Mouse (Mus musculus): Measurements from ENCODE around the gene Olfr836. TPM values are rescaled to one million over a fixed set of nuclear protein-coding genes. Genes with fewer than 3 reads are reported as not detected.

Gene Olfr836
- polyA plus RNA-seq (2015; fragmentation: Nextera tagmentation; extraction: Ambion mirVana): not detected in 2 replicates

DNA sequence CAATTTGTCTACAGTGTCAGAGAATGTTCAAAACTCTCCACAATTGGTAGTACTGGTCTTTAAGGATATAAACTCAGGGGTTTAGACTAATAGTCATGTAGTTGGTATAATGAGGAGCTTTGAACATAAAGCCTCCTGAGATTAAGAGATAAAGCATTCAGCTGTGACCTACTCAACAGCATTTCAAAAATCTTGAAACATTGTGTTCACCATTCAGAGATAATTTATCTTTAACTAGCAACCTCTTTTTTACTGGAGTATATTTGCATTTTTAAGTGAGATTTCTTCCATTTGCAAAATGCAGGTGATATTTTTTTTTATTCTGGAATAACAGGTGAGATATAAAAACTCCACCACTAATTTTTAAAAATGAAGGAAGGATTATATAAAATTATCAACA is at the start of gene Olfr836:
Gene Olfr836 (plus strand): TSS at position 301 of the 400 bp plus-strand sequence.

DNA sequence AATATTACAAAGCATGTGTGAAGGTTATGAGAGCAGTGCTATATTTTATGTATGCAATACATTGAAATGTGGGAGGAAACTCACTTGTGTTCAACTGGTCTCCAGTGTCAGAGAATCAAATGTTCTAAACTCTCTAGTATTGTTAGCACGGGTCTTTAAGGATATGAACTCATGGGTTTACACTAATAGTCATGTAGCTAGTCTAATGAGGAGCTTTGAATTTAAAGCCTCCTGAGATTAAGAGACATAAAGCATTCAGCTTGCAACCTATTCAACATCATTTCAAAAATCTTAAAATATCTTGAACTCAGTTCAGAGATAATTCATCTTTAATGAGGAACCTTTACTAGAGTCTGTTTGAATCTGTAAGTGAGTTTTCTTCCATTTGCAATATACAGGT is 15.8 kb downstream of the Olfr836 start, which contains the start of gene Olfr837:
Gene Olfr837 (plus strand): TSS at position 301 of the 400 bp plus-strand sequence.

Other genes starting within 250 kb of the Olfr836 start
- not detected in 2 replicates for gene Olfr830, start 245.7 kb upstream of the Olfr836 start, polyA plus RNA-seq (2015; fragmentation: Nextera tagmentation; extraction: Ambion mirVana)
- gene Olfr832, start 183.3 kb upstream of the Olfr836 start, polyA plus RNA-seq (2015; fragmentation: Nextera tagmentation; extraction: Ambion mirVana): not detected in 2 replicates
- gene Olfr834, start 132.4 kb upstream of the Olfr836 start, polyA plus RNA-seq (2015; fragmentation: Nextera tagmentation; extraction: Ambion mirVana): not detected in 2 replicates
- not detected in 2 replicates for gene Olfr835, start 87.6 kb upstream of the Olfr836 start, polyA plus RNA-seq (2015; fragmentation: Nextera tagmentation; extraction: Ambion mirVana)
- gene Olfr837, start 15.9 kb downstream of the Olfr836 start, polyA plus RNA-seq (2015; fragmentation: Nextera tagmentation; extraction: Ambion mirVana): not detected in 2 replicates
- not detected in 2 replicates for gene Olfr839-ps1, start 56.9 kb downstream of the Olfr836 start, polyA plus RNA-seq (2015; fragmentation: Nextera tagmentation; extraction: Ambion mirVana)
- not detected in 2 replicates for gene Olfr843, start 131.6 kb downstream of the Olfr836 start, polyA plus RNA-seq (2015; fragmentation: Nextera tagmentation; extraction: Ambion mirVana)
- not detected in 2 replicates for gene Olfr844, start 196.0 kb downstream of the Olfr836 start, polyA plus RNA-seq (2015; fragmentation: Nextera tagmentation; extraction: Ambion mirVana)
- gene Olfr845, start 216.1 kb downstream of the Olfr836 start, polyA plus RNA-seq (2015; fragmentation: Nextera tagmentation; extraction: Ambion mirVana): not detected in 2 replicates
- gene Olfr846, start 243.6 kb downstream of the Olfr836 start, polyA plus RNA-seq (2015; fragmentation: Nextera tagmentation; extraction: Ambion mirVana): not detected in 2 replicates

Measured in urinary bladder, postnatal 0 days (tissue).